Mouse (Mus musculus) adrenal gland, postnatal 4 days (tissue): Measurements from ENCODE around the gene Card10. TPM values are rescaled to one million over a fixed set of nuclear protein-coding genes. Genes with fewer than 3 reads are reported as not detected.
"Not testable (repeated sequence)": the region's sequence is repeated elsewhere in the genome, so short reads cannot be mapped to it uniquely, and the experiment has no call there.

Experiments used
- DNase-seq, 2 experiments: peaks; one replicate each; pipeline ENCODE4 v3.0.0; 2021 to 2022; ENCODE audit warnings: low spot score in 2 of 2, mixed read lengths in 2 of 2
- long read RNA-seq, 2 experiments: library from polyadenylated mRNA; stranded (forward); transcript quantifications; one replicate each; pipeline ENCODE4 v2.0.0; 2021
- total RNA-seq, 2 experiments: library from RNA; stranded (reverse); gene quantifications; 2 replicates each; pipeline ENCODE4 v1.2.3; 2021

Card10 gene
- total RNA-seq, result 10 to 100 TPM; 11.8 to 14.5 TPM
- long read RNA-seq, experiment 1, partial matches to known transcripts, result 1 of 3 reads
- long read RNA-seq, experiment 1, other reads (novel, unspliced or antisense), result 2 of 3 reads
- long read RNA-seq, experiment 2, full-length matches to known transcripts, result 4 of 10 reads
- long read RNA-seq, experiment 2, partial matches to known transcripts, result 4 of 10 reads
- long read RNA-seq, experiment 2, other reads (novel, unspliced or antisense), result 2 of 10 reads

GRCm38 (mm10) chr15:78802776-78803391 is at the start of gene Card10:
TSS of gene Card10 (minus strand) at chr15:78803042.
- no peak for DNase-seq

GRCm38 (mm10) chr15:78851505-78852153 is 48.8 kb upstream of the Card10 start:
- DNase-seq, result peak; percentile 79 to 82

GRCm38 (mm10) chr15:78850944-78851343 is 48.1 kb upstream of the Card10 start:
- DNase-seq, result no peak

GRCm38 (mm10) chr15:78850059-78850824 is 47.4 kb upstream of the Card10 start:
- no peak for DNase-seq

GRCm38 (mm10) chr15:78849485-78849884 is 46.6 kb upstream of the Card10 start:
- DNase-seq, result no peak

- peak; percentile 61 to 75 for DNase-seq
Measured at GRCm38 (mm10) chr15:78848467-78848866, 45.6 kb upstream of the Card10 start.

GRCm38 (mm10) chr15:78846805-78847204 is 44.0 kb upstream of the Card10 start:
- not testable (repeated sequence) for DNase-seq

GRCm38 (mm10) chr15:78846352-78846751 is 43.5 kb upstream of the Card10 start:
- DNase-seq, result no peak

- DNase-seq, result no peak
Measured at GRCm38 (mm10) chr15:78845867-78846266, 43.0 kb upstream of the Card10 start.

- DNase-seq, result no peak
Measured at GRCm38 (mm10) chr15:78845321-78845720, 42.5 kb upstream of the Card10 start.

GRCm38 (mm10) chr15:78844791-78845190 is 41.9 kb upstream of the Card10 start:
- peak in 1 of 2 experiments; percentile 61 for DNase-seq

GRCm38 (mm10) chr15:78843581-78844469 is 41.0 kb upstream of the Card10 start:
- no peak for DNase-seq

- peak in 1 of 2 experiments; percentile 51 for DNase-seq
Measured at GRCm38 (mm10) chr15:78842371-78843163, 39.7 kb upstream of the Card10 start, which contains the start of gene Cdc42ep1. TSS of gene Cdc42ep1 (plus strand) at chr15:78842624.

GRCm38 (mm10) chr15:78841161-78841790 is 38.4 kb upstream of the Card10 start:
- no peak for DNase-seq

- no peak for DNase-seq
Measured at GRCm38 (mm10) chr15:78840751-78841150, 37.9 kb upstream of the Card10 start.

GRCm38 (mm10) chr15:78840241-78840640 is 37.4 kb upstream of the Card10 start:
- DNase-seq, result no peak

- no peak for DNase-seq
Measured at GRCm38 (mm10) chr15:78839744-78840143, 36.9 kb upstream of the Card10 start.

GRCm38 (mm10) chr15:78836086-78836621 is 33.3 kb upstream of the Card10 start:
- peak in 1 of 2 experiments; percentile 10 for DNase-seq
